Mouse (Mus musculus) cerebellum, adult 2 months (tissue): ENCODE data around the gene Arl15. TPM values are rescaled to one million over a fixed set of nuclear protein-coding genes. Genes with fewer than 3 reads are reported as not detected.
"Not testable (repeated sequence)": the region's sequence is repeated elsewhere in the genome, so short reads cannot be mapped to it uniquely, and the experiment has no call there.

Experiments used
- DNase-seq, 2 experiments: peaks; one replicate each; pipeline ENCODE4 v3.0.0; 2021
- H3K27ac ChIP-seq: fragments of 200-500 bp; 2 replicates; pipeline ENCODE4 v1.5.1; 2012; ENCODE audit warnings: low read length, control low read depth, inconsistent platforms; ENCODE audit not compliant: insufficient read depth
- H3K27me3 ChIP-seq: fragments of 200-500 bp; 2 replicates; pipeline ENCODE4 v1.6.1; 2012; ENCODE audit warnings: inconsistent platforms, mild to moderate bottlenecking, low read length, moderate library complexity; ENCODE audit not compliant: control insufficient read depth, insufficient read depth
- H3K4me1 ChIP-seq: fragments of 200-500 bp; 2 replicates; pipeline ENCODE4 v1.6.1; 2011; ENCODE audit warnings: low read length; ENCODE audit not compliant: control insufficient read depth, insufficient read depth
- H3K4me3 ChIP-seq: fragments of 200-500 bp; replicated peaks from 2 replicates; pipeline ENCODE3; 2011; ENCODE audit warnings: mild to moderate bottlenecking, low read depth, low read length, control low read depth; ENCODE audit not compliant: insufficient read depth
- CTCF ChIP-seq: fragments of 200-500 bp; IDR thresholded peaks from 2 replicates; pipeline ENCODE4 v1.5.1; 2011; ENCODE audit warnings: low read depth, mild to moderate bottlenecking, control low read depth, low read length, moderate library complexity, borderline replicate concordance; ENCODE audit not compliant: insufficient read depth
- POLR2A ChIP-seq: fragments of 200-500 bp; IDR thresholded peaks from 2 replicates; pipeline ENCODE4 v1.6.1; 2011; ENCODE audit warnings: low read length, control low read depth, borderline replicate concordance; ENCODE audit not compliant: insufficient read depth
- WGBS: fragments of 180-500 bp; shearing (Covaris S2); methylation state at CpG from one replicate; pipeline ENCODE4 v1.1.7; 2018; 5-methylcytosine and 5-hydroxymethylcytosine counted together
- polyA plus RNA-seq: library from polyadenylated mRNA; depleted of rRNA; stranded (reverse); fragments of >200 nt; gene quantifications from 2 replicates; pipeline ENCODE4 v1.2.3, GENCODE M21; 2012

Arl15 gene
- polyA plus RNA-seq, 1 experiment: 10.3 TPM

GRCm38 (mm10) chr13:113765411-113765810, 28.9 kb upstream of the Arl15 start:
- no peak for TF ChIP-seq POLR2A
- TF ChIP-seq CTCF: no peak
- DNase-seq: no peak
- Histone ChIP-seq H3K4me3 (no peak overlapping the region), H3K4me1 (no peaks in the 10 kb centered on the region), H3K27me3 (no peaks in the 10 kb centered on the region), H3K27ac (no peak overlapping the region)
- 28% methylated on average over 3 of the region's 3 CpGs for WGBS

GRCm38 (mm10) chr13:113769829-113770228, 24.5 kb upstream of the Arl15 start:
- DNase-seq: no peak
- WGBS: 89% methylated on average over 3 of the region's 3 CpGs
- H3K27ac ChIP-seq: no peak overlapping the region
- no peaks in the 10 kb centered on the region for H3K4me1 ChIP-seq
- no peaks in the 10 kb centered on the region for H3K27me3 ChIP-seq
- no peak overlapping the region for H3K4me3 ChIP-seq
- TF ChIP-seq POLR2A (no peak), CTCF (no peak)

DNA sequence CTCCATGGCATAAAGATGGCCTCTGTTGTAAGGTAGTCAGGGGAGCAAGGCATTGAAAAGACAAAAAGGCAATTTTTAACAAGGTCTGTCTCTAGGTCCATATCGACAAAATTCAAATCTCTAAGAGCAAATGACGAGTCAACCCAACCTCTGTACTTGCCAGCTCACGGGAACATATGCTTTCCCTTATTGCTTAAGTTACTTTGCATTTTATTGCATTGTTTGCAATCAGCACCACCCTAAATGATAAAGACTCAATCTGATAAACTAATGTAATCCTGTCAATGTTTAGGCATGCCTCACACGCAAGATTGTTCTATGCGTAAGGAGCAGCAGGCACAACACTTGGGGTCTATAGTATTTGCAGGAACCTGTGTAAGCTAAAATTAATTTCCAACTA, 24.0 kb upstream of the Arl15 start:
- H3K4me3 ChIP-seq: no peak overlapping the region
- WGBS: 93% methylated on average over 5 of the region's 5 CpGs
- no peak for DNase-seq
- H3K4me1 ChIP-seq: no peaks in the 10 kb centered on the region
- no peak overlapping the region for H3K27ac ChIP-seq
- no peaks in the 10 kb centered on the region for H3K27me3 ChIP-seq
- no peak for TF ChIP-seq POLR2A
- TF ChIP-seq CTCF: no peak

DNA sequence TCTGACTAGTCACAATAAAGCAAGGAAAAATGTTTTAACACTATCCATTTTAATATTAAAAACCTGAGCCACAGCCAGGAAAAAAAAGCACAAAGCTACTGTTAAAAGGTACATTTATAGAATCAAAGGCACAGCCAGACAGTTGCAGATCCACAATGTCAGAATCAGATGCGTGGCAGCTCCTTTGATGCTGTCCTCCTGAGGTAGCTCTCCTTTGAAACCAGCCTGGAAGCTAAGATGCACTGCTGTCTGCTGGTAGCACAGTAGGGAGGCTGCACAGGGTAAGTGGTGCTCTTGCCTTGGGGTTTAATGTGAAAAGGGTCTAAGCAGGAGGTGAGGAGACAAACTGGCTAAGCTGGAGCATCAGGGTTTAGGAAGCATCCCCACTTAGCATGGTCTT, 23.0 kb upstream of the Arl15 start:
- Histone ChIP-seq H3K27ac (no peak overlapping the region), H3K4me1 (no peaks in the 10 kb centered on the region), H3K4me3 (no peak overlapping the region), H3K27me3 (no peaks in the 10 kb centered on the region)
- DNase-seq: no peak
- TF ChIP-seq POLR2A (no peak), CTCF (no peak)
- 43% methylated on average over 1 of the region's 1 CpGs for WGBS

GRCm38 (mm10) chr13:113774799-113775198, 19.5 kb upstream of the Arl15 start:
- TF ChIP-seq POLR2A (no peak), CTCF (no peak)
- H3K4me3 ChIP-seq: no peak overlapping the region
- no peak for DNase-seq
- H3K4me1 ChIP-seq: no peaks in the 10 kb centered on the region
- WGBS: 92% methylated on average over 8 of the region's 8 CpGs
- no peak overlapping the region for H3K27ac ChIP-seq
- H3K27me3 ChIP-seq: no peaks in the 10 kb centered on the region

DNA sequence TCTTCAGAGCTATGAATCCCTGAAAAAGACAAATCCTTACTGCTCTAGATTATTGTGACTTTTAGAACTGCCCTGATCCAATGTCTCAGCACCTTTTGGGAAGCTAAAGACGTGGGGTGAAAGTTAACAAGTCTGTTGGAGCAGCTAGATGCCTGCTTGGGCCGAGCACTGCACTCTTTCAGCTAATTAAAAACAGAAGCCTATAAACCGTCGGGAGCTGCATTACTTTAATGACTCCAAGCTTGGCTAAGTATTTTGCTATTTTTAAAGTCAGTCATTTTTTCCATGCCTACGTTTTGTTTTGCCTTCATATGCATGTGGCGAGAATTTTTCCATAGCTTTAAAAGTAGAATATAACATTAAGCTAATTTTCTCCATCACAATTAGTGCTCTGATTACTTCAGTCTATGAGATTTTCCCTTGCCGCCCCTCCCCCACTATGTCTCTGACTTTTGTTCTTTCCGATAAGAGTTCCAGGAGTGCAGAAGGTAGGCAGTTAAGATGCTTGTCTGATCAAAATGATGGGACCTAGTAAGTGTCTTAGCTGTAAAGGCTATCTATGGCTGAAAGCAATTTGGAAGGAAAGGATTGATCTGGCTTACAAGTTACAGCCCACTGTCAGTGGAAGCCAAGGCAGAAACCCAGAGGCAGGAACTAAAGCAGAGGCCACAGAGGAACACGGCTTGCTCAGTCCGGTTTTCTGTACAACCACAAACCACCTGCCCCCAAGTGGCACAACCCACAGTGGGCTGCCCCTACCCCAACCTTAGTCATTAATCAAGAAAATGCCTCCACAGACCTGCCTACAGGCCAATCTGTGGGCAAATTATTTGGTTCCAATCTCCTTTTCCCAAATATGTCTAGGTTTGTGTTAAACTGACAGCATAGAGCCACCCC, 18.8 kb upstream of the Arl15 start:
- H3K4me1 ChIP-seq: no peaks in the 10 kb centered on the region
- WGBS: 90% methylated on average over 10 of the region's 10 CpGs

GRCm38 (mm10) chr13:113785803-113786202, 8.5 kb upstream of the Arl15 start:
- no peaks in the 10 kb centered on the region for H3K27me3 ChIP-seq
- H3K4me3 ChIP-seq: no peak overlapping the region
- H3K4me1 ChIP-seq: no peaks in the 10 kb centered on the region
- no peak for TF ChIP-seq CTCF
- TF ChIP-seq POLR2A: no peak
- no peak overlapping the region for H3K27ac ChIP-seq
- 63% methylated on average over 5 of the region's 5 CpGs for whole genome bisulfite sequencing
- DNase-seq: no peak

More for the DNA sequence above, 18.8 kb upstream of the Arl15 start:
- TF ChIP-seq CTCF (no peak), POLR2A (no peak)
- H3K4me3 ChIP-seq: no peak overlapping the region
- DNase-seq: no peak
- H3K27me3 ChIP-seq: no peaks in the 10 kb centered on the region
- no peak overlapping the region for H3K27ac ChIP-seq

DNA sequence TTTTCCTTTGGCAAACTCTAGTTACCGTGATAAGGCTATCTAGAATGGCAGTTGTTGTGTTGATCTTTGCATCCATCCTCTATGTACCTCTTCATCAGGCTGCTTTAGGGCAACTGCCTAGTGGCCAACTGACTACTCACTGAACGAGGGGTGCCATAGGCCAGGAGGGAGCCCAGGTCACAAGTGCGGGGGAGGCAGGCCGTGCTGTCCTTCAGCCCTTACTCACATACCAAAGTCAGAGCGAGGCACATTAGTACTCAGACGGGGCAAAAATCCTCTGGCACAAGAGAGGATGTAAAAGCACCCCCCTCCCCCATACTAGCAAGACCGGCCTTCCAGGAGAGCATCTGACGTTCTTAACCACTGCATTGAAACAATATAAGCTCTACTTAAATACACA, 7.2 kb upstream of the Arl15 start:
- DNase-seq: no peak
- H3K4me1 ChIP-seq: no peaks in the 10 kb centered on the region
- H3K4me3 ChIP-seq: no peak overlapping the region
- H3K27me3 ChIP-seq: no peaks in the 10 kb centered on the region
- no peak for TF ChIP-seq CTCF
- TF ChIP-seq POLR2A: no peak
- H3K27ac ChIP-seq: no peak overlapping the region
- 86% methylated on average over 8 of the region's 8 CpGs for WGBS

- not testable (repeated sequence) for H3K4me1 ChIP-seq, H3K27me3 ChIP-seq, H3K27ac ChIP-seq, H3K4me3 ChIP-seq, DNase-seq
- WGBS: 94% methylated on average over 3 of the region's 3 CpGs
Measured at GRCm38 (mm10) chr13:113790016-113790415, 4.3 kb upstream of the Arl15 start.
